Mouse (Mus musculus) myocyte (in vitro differentiated cells): ENCODE measurements around the gene Ehf.

Experiments used
- MYOD1 ChIP-seq, 3 experiments: IDR thresholded peaks; one replicate each; pipeline ENCODE4 v1.6.1; 2011; ENCODE audit warnings: control low read depth in 2 of 3, low read depth in 2 of 3, mild to moderate bottlenecking in 2 of 3, moderate library complexity in 1 of 3; ENCODE audit not compliant: insufficient read length in 2 of 3, control insufficient read depth in 1 of 3
- POLR2A ChIP-seq: IDR thresholded peaks from one replicate; pipeline ENCODE4 v1.6.1; 2011; ENCODE audit warnings: low read depth, mild to moderate bottlenecking, control low read depth, moderate library complexity; ENCODE audit not compliant: insufficient read length
- POLR2AphosphoS2 ChIP-seq: IDR thresholded peaks from one replicate; pipeline ENCODE4 v1.6.1; 2011; ENCODE audit warnings: low read depth, control low read depth; ENCODE audit not compliant: insufficient read length
- TCF12 ChIP-seq: IDR thresholded peaks from one replicate; pipeline ENCODE4 v1.6.1; 2011; ENCODE audit warnings: mild to moderate bottlenecking, control low read depth; ENCODE audit not compliant: poor library complexity, insufficient read depth, severe bottlenecking

DNA sequence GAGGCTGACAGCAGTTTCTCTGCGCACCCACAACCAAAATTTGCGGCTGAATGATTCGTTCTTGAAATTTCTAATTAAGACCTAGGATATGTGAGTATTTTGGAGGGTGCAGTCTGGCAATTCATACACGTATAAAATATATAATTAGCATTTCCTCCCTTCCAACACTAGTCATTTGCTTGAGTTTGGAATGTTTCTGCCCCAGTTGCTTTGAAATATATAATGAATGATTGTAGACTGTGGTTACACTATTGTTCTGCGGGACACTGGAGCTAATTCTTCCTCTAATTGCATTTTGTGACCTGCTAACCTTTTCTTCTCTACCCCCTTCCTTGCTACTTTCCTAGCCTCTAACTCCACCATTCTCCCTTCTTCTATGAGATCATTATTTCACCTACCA lies 15.4 kb downstream of the Ehf start:
- no peak for TF ChIP-seq POLR2A
- no peak for TF ChIP-seq TCF12
- no peak for TF ChIP-seq MYOD1 (IDR thresholded peaks at IDR 0.05; ENCODE audit: control insufficient read depth in 1 of 3, insufficient read length in 2 of 3, low read depth in 2 of 3)
- no peak for TF ChIP-seq POLR2AphosphoS2
